Mouse (Mus musculus) left cerebral cortex, postnatal 4 days (tissue): ENCODE measurements around the gene Scfd2. TPM values are rescaled to one million over a fixed set of nuclear protein-coding genes. Genes with fewer than 3 reads are reported as not detected.
A peak's percentile ranks its signal among the peaks of the same experiment; 100 is the strongest.

Experiments
- DNase-seq: peaks from one replicate; pipeline ENCODE4 v3.0.0-alpha.2; 2022
- intact Hi-C: fragments of 180-260 bp; cut with DNase I; formaldehyde crosslinking; loops from one replicate; pipeline ENCODE4 v1.15.1; 2025
- total RNA-seq, 2 experiments: library from RNA; stranded (reverse); gene quantifications; 2 replicates each; pipeline ENCODE4 v1.2.3; 2021

Scfd2 gene
- total RNA-seq, 2 experiments from 2014 or later: 24.3 to 25.5 TPM

DNA sequence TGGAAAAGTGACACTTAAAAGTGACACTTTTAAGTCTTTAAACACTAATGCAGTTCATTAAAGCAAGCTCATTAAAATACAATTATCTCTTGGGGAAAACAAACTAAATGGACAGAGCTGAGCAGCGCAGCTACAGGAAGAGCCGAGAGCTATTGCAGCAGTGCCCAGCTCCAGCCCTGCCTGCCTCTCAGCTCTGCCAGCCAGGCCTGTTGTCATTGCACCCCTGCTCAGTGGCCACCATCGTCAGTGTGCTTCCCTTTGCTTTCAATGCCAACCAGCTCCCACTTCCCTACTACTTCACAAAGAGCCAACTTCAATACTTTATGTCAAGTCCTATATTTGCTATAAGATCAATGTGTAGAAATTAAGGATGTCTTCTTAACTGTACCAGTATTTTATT, 63.8 kb downstream of the Scfd2 start:
- no peak for DNase-seq
- intact Hi-C loops: no loop called here

DNA sequence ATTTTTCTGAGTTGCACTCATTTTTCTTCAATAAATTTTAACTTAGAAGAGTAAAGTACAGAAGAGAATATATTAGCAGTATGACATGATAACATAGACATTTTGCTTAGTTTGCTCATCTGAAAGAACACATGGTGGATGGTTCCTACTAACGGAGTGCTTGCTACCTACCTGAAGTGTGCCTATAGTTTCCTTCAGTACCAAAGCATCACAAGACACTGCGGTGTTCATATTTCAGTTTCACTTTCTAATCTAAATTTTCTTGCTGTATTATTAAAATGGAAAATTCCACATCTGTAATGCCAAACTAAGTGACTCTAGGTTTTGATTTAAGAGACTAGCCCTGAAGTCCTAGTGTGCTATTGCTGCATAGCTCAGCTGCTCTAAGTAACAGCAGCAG, 74.8 kb downstream of the Scfd2 start:
- no peak for DNase-seq
- intact Hi-C loops: no loop called here

DNA sequence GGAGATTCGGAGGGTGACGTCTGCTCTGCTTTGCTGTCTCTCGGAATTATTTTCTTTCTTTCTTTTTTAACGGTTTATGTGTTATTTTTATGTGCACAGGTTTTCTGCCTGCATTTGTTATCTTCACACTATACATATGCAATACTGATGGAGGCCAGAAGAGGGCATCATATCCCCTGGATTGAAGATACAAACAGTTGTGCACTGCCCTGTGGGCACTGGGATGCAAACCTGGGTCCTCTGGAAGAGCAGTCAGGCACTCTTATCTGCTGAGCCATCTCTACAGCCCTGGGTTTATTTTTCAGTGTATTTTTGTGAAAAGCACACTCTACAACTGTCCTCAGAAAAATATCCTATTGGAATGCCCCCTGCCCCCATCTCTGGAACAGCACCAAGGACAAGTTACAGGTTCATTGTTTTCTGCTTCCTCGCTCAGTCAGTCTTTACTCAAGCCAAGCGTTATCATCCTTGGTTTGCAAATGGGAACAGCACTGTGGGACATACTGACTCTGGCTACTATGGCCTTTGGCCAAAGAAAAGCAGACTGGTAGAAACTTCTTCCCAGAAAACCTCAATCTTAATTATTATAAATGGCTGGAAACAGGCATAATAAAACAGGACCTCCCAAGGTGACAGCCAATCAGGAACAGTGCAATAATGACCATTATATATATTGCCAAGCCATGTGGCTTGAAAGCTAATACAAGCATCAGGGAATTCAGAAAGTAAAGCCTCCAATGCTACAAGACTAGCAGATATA, 75.9 kb downstream of the Scfd2 start:
- DNase-seq: no peak
- intact Hi-C loops: no loop called here

DNA sequence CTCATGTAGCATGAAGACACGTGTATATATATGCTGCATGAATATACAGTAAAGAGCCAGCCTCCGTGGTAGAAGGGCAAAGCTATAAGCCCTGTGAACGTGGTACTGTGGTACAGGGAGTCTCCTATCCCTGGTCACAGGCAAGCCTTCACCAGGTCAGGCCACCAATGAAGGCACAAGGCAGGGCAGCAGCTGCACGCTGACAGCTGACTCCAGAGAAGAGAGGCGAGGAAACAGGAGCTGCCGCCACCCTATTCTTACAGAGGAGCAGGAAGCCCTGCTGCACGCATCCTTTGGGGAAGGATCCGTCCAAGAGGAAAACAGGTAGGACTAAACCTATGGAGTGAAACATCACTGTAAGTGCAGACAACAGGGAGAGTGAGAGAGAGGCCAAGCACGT, 76.5 kb downstream of the Scfd2 start:
- intact Hi-C loops: no loop called here

DNA sequence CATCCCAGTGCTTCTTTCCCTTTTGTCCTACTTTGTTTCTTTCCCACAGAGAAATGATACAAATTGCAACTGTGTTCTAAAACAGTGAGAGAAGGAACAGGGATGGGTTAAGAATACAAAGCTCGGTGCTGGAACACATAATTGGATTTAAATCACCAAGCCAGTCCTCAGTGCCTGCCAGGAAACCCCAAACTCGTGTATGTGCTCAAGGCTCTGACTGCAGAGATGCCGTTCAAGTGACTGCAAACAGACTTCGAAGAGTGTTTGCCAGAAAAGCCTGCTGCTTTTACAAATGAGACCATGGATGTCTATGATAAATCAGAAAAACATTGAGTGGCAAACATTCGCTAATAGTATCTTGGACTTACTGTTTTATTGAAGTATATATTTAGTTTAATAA, 80.6 kb downstream of the Scfd2 start:
- intact Hi-C loops: no loop called here
- DNase-seq: no peak

More for the DNA sequence above, 76.5 kb downstream of the Scfd2 start:
- no peak for DNase-seq

DNA sequence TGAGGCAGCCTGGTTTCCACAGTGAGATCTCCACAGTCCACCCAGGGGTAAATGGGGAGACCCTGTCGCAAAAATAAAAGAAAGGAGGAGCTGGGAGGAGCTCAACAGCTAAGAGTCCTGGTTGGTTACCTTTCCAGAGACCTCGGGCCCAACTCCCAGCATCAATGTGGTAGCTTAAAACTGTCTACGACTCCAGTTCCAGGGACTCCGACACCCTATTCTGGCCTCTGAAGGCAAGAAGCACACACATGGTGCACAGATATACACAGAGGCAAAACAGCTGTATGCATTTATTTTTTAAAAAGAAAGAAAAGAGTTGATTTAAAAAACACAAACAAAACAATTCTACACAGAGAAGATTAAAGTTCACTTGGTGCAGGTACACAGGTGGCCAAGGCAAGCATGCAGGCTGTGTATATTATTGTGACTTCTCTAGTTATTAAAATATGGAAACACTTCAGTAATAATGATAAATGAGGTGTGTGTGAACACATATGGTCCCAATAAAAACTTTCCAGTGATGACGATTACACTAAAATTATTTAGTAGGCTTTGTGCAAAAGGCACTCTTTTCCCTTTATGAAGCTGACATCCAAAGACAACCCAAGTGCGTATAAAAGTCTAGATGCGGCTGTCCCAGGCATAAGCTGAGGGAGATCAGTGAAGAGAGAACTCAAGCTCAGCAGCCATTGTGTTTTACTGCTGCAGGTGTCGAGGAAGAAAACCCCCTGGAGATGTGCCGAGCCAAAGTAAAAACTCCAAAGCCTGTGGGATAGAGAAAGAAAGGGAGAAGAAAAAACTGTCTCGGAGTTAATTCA, 83.8 kb downstream of the Scfd2 start:
- intact Hi-C loops: no loop called here

DNA sequence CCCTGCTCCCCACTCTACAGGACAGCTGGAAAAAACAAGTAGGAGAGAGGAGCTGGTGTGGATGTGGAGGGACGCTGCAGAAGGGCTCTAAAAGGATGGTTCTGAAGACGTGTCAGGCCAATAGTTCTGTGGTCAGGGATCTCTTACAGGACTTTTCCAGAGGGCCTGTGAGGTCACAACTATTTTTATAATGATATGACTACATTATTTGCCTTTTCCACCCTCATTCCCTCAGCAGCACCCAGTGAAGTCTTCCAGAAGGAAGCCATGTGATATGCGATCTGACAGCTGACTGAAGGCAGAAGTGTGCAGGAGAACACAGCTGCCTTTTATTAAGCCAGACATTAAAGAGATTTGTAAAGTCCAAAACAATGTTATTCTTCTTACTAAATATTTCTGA, 85.7 kb downstream of the Scfd2 start:
- no peak for DNase-seq
- intact Hi-C loops: no loop called here

More for the DNA sequence above, 83.8 kb downstream of the Scfd2 start:
- DNase-seq: no peak

DNA sequence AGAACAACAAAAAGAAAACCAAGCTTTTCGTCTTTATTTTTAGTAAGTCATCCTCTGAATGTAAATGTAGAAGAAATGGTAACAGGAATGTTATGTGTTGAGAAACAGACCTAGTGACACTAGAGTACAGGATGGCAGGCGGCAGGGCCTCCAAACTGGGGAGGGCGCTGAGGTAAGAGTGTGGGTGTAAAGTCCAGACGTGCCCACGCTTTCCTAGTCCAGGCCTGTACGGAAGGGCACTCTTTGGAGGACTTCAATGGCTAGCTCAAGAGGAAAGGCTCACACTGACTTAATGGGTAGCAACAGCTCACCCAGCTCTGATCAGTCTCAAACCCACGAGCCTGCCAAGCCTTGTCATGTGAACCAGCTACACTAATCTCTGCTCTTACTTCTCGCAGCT, 93.2 kb downstream of the Scfd2 start:
- intact Hi-C loops: no loop called here
- no peak for DNase-seq

DNA sequence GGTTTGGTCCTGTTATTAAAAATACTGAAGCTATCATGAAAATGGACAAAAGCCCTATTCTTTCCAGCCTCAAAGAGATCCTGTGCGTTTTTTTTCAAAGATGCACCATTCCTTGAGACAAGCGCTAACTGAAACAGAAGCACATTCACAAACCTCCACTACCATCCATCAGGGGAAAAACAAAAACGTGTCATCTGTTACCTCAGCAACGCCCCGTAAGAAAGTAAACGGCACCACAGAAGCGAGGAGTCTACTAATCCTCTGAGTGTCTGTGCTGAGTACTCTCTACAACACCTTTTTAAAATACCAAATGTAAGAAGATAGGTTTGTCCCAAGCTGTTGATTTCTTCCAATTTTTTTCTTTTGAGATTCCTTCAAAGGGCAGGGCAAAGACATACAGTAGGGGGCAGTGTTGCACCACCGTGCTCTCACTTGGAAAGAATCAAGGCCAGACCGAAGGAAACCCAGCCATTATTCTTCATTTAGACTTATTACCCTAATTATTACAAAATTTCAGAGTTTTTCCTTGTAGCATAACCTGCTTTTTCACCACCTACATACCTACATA, 97.9 kb downstream of the Scfd2 start:
- intact Hi-C loops: loop anchor here (5.0 kb wide), 1 partner anchor 719 kb away; the partner anchor contains the start of gene Pdgfra
- DNase-seq: peak; percentile 75

DNA sequence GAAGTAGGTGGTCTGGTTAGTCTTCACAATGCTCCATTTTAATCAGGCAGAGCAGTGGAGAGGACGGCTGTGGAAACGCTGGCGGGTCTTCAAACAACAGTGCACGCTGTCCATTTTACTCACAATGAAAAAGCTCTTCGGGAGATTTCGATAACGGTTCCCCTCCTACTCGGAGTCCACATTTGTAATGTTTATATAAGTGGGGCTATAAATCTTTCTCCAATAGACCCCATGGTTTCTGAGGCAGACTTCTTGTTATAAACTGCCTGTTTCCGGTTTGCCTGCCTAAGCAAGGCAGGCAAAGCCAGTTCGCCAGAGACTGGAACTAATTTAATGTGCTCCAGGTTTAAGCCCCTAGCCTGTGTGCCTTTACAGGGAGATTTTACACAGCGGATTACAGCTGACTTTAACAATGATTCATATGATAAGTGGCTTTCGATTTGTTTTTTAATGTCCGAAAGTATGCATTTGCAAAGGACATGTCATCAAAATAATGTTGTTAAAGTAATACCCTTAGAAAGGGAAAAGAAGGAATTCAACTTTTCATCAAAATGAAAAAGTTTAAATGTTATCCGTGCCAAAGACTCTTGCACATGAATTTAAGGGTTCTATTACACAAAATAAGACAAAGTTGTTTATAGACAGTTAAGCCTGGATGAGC, 98.5 kb downstream of the Scfd2 start:
- intact Hi-C loops: loop anchor here (5.0 kb wide), 1 partner anchor 719 kb away; the partner anchor contains the start of gene Pdgfra
- DNase-seq: no peak

DNA sequence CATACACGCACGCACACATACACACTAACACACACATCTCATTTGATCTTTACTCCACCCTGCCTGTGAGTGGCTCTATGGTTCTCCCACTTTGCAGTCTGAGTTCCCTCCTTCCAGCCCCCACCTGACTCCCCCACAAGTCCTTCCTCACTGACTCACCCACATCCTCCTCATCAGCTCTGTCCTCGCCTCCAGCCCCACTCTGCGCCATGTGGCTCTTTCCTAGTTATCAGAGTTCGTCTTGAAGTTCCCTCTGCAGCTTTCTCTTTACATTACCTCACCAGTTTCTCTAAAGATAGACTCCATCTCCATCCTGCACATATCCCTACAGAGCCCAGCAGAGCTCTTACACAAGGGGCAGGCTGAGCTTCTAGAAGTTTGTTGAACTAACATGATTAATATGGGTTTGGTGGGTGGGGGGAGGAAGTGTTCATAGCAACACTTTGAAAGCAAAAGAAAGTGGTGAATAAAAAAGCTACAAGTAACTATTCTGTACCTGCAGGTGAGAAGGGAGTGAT, 110.9 kb downstream of the Scfd2 start:
- DNase-seq: no peak
- intact Hi-C loops: no loop called here

DNA sequence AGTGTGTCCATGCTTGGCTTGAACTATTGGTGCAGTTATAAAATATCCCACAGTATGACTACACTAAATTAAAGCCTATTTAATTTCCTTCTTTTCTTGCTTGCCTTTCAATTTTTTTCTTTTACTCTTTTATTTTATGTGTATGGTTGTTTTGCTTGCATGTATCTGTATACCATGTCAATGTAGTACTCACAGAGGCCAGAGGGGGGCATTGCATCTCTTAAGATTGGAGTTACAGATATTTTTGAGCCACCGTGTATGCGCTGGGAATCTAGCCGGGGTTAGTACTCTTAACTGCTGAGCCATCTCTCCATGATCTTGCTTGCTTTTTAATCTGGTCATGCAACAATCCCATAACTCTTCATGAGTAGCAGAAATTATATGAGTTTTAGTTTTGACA, 119.0 kb downstream of the Scfd2 start:
- intact Hi-C loops: no loop called here
- no peak for DNase-seq

DNA sequence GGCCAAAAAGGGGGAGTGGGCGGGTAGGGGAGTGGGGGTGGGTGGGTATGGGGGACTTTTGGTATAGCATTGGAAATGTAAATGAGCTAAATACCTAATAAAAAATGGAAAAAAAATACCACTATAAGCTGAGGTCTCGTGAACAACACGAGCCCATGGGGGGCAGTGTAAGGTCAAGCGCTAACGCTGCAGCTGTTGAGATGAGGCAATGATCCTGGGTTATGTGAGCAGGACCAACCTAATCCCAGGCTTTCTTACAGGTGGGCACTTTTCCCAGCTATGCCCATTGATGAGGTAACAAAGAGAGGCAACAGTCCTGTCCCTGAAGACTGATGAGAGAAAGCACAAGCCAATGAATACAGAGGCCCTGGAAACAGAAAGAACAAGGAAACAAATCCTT, 126.7 kb downstream of the Scfd2 start:
- DNase-seq: no peak
- intact Hi-C loops: no loop called here

DNA sequence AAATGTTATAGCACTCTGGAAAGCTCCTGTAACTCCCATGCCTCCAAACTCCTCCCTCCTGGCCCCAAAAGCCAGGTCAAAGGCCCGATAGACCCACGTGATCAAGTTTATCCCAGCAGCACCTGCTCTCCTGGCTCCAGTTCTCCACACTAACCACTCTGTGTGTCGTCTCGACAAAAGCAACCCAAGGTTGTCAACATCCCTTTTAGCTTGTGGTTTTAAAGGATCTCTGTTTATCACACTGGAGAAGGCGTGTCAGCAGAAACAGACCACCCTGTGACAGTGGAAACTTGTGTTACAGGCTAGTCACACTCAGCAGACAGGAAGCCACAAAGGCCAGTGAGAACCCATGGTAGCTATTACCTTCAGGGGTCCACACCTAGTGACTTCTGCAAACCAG, 127.5 kb downstream of the Scfd2 start:
- intact Hi-C loops: no loop called here
- no peak for DNase-seq

DNA sequence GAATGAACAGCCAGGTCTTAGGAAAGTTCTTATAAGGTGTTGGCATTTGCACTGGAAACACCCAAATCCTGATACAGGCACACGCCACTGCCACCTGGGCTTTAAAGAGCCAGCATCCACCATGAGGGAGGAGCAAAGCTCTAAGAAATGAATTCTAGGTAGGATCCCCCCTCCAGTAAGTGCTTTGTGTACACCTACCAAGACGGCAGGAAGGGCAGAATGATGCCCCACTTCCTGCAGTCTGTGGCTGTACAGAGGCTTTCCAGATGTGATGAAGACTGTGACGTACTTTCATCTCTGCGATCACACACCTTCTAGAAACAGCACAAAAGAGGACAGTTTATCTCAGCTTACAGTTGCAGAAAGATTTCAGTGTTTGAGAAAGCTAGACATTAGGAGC, 128.9 kb downstream of the Scfd2 start:
- intact Hi-C loops: no loop called here
- DNase-seq: no peak

DNA sequence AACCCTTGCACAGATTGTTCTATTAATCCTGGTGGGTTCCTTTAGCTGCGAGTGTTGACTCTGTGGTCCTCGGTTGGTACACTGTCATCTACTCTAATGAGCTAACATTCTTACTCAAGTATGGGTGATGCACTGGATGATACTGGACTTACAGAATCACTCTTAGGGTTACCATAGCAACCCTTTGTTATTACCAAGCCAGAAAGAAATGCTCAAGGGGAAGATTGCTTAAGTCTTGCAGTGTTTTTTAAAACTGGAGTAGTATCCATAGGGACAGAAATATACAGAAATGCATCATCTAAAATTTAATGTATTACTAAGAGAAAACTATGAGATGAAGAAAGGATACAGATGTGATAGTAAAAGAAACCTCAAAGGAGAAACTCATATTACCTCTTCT, 139.8 kb downstream of the Scfd2 start:
- intact Hi-C loops: no loop called here

DNA sequence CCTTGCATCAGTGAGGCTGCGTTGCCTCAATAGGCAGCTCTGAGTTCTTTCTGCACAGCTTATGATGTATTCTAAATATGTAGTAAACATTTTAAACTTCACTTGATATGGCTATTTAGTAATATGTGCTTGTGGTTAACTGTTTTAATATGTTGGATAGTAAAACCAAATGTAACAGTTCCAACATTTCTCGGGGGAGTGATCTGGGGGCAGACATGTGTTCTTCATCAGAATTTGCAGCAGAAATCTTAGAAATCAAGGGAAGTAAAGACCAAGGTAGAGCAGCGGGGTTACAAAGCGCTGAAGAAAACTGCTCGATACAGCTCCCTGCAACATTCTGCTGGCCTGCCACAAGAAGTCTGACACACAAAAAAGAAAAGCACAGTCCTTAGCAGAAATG, 140.2 kb downstream of the Scfd2 start:
- DNase-seq: no peak
- intact Hi-C loops: no loop called here

More for the DNA sequence above, 139.8 kb downstream of the Scfd2 start:
- no peak for DNase-seq

DNA sequence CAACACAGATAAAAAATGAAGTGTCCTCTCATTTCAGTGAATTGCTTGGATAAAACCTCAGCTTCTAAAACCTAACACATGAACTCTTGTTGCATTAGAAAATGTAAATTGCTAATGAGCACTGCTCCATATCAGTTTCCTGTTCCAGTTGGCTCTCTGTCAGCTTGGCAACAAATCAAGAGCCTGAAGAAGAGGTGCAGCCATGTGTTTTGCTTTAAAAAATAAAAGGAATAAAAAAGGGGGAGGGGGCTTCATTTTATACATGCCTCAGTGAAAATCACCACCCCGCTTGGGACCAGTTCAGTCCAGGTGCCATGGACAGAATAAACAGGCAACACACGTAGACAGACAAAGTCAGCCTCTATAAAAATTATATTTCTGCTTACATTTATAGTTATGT, 142.7 kb downstream of the Scfd2 start:
- intact Hi-C loops: no loop called here
- peak; percentile 59 for DNase-seq

DNA sequence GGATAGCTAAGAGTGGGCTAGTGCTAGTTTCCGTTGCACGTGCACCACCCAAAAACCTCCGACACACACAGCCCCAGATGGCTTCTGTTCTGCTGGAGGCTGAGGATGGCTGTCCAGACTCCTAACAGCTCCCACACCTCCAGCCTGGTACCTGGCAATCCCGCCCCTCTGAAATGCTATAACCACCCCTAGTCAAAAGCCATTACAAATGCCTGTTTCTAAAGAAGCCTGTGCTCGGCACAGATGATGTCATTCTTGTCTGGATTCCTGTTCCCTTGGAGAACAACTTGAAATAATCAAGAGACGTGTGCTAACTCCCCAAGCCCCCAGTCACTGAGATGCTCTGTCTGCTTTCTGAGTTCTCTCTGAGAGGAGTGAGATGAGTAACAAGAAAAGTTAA, 143.5 kb downstream of the Scfd2 start:
- no peak for DNase-seq
- intact Hi-C loops: no loop called here

DNA sequence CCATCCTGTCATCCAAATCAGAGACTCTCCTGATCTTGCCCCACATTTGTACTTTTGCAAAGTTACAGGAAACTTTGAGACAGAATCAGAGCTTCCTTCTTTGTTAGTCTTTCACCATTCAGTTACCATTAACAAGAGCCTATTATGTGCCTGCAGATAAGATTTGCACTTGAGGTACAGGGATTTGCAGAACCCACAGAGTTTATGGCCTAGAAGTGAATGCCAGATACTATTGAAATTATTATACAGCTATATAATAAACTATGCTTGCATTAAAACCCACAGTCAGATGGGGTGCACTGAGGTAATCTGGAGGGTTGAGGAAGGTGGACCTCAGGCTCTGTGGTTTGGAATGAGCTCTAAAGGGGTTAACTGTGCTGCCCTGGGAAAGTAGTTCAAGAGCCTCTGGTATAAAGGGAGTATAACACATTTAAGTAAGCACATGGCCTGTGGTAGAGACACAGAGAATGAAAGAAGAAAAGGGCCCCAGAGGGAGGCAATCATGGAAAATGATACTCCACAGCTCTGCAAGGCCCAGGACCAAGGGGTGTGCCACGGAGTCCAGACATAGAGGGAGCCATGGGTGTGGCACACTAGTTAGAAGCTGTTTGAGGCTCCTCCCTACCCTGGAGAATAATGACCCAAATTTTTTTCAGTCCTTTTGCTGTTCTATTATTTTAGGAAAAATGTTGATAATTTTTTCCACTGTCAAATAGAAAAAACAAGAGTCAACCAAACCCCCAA, 144.2 kb downstream of the Scfd2 start:
- intact Hi-C loops: no loop called here
- DNase-seq: no peak
